Mouse (Mus musculus): ENCODE data around the gene Gm42674. TPM values are rescaled to one million over a fixed set of nuclear protein-coding genes. Genes with fewer than 3 reads are reported as not detected.

The Gm42674 gene
- polyA plus RNA-seq, 1 experiment from 2014 or later: not detected

DNA sequence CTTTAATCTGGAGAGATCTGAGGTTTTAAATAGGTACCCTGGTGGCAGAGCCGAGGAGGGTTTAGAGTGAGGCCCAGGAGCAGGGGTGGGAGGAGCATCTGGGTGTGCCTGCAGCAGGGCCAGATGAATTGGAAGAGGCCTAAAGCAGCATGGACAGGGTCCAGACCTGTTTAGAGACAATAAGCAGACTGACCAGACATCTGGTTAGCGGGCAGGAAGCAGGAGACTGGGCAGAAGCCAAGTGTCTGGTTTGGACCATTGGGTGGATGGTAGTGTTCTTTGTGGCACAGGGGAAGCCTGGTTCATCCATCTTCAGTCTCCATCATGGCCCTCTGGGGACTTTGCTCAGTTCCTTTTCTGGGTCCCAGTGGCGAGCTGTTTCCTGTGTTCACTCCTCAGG, 17.8 kb upstream of the Gm42674 start:
- DNase-seq: no peak
- no peak overlapping the region for H3K4me3 ChIP-seq (replicated peaks)
- no peak overlapping the region for H3K4me2 ChIP-seq
- no peaks in the 10 kb centered on the region for H3K27me3 ChIP-seq
- no peaks in the 10 kb centered on the region for H3K4me1 ChIP-seq (replicated peaks)
- WGBS (ENCODE audit: insufficient replicate concordance): 40% methylated on average over 3 of the region's 3 CpGs
- no peak overlapping the region for H3K27ac ChIP-seq
- H3K36me3 ChIP-seq: no peaks in the 10 kb centered on the region
- ATAC-seq (ENCODE audit: low read depth): no peak
- H3K9me3 ChIP-seq (replicated peaks): no peaks in the 10 kb centered on the region
- no peak overlapping the region for H3K9ac ChIP-seq

DNA sequence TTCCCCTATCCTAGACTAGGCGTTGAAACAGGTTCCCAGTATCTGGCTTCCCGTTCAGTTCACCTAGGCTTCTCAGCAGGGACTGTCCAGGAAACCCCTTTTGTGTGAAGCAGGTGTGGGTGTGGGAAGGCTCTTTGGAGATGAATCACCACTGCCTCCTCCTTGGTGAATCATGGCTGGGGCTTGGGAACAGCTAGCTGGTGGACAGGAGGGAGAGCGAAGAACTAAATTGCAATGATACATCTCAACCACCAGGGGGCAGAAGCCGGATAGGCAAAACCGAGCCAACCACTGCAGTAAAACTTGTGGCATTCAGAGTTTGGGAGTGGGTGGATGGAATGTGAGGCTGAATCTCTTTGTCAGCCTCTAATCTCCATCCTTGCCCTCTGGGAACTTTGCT, 16.1 kb upstream of the Gm42674 start:
- H3K9ac ChIP-seq: no peak overlapping the region
- no peak for ATAC-seq (ENCODE audit: low read depth)
- 30% methylated on average over 5 of the region's 5 CpGs for WGBS (ENCODE audit: insufficient replicate concordance)

GRCm38 (mm10) chr3:90586016-90586643, 15.6 kb upstream of the Gm42674 start:
- no peaks in the 10 kb centered on the region for H3K4me1 ChIP-seq (replicated peaks)
- 67% methylated on average over 15 of the region's 15 CpGs for WGBS (ENCODE audit: insufficient replicate concordance)
- no peak overlapping the region for H3K9ac ChIP-seq
- H3K4me2 ChIP-seq: no peak overlapping the region
- H3K4me3 ChIP-seq (replicated peaks): no peak overlapping the region
- no peaks in the 10 kb centered on the region for H3K27me3 ChIP-seq
- no peak for ATAC-seq (ENCODE audit: low read depth)
- DNase-seq: no peak
- no peaks in the 10 kb centered on the region for H3K36me3 ChIP-seq
- no peak overlapping the region for H3K27ac ChIP-seq
- H3K9me3 ChIP-seq (replicated peaks): no peaks in the 10 kb centered on the region

More for the DNA sequence above, 16.1 kb upstream of the Gm42674 start:
- H3K9me3 ChIP-seq (replicated peaks): no peaks in the 10 kb centered on the region
- no peaks in the 10 kb centered on the region for H3K27me3 ChIP-seq
- DNase-seq: peak; percentile 9
- H3K27ac ChIP-seq: no peak overlapping the region
- H3K36me3 ChIP-seq: no peaks in the 10 kb centered on the region
- no peaks in the 10 kb centered on the region for H3K4me1 ChIP-seq (replicated peaks)
- H3K4me2 ChIP-seq: no peak overlapping the region
- H3K4me3 ChIP-seq (replicated peaks): no peak overlapping the region

GRCm38 (mm10) chr3:90586906-90587305, 14.8 kb upstream of the Gm42674 start:
- H3K4me1 ChIP-seq (replicated peaks): no peaks in the 10 kb centered on the region
- H3K4me3 ChIP-seq (replicated peaks): no peak overlapping the region
- no peaks in the 10 kb centered on the region for H3K36me3 ChIP-seq
- peak; percentile 45 for ATAC-seq (ENCODE audit: low read depth)
- DNase-seq: peak; percentile 14
- 17% methylated on average over 10 of the region's 10 CpGs for WGBS (ENCODE audit: insufficient replicate concordance)
- no peaks in the 10 kb centered on the region for H3K27me3 ChIP-seq
- no peak overlapping the region for H3K9ac ChIP-seq
- H3K4me2 ChIP-seq: no peak overlapping the region
- no peaks in the 10 kb centered on the region for H3K9me3 ChIP-seq (replicated peaks)
- no peak overlapping the region for H3K27ac ChIP-seq

DNA sequence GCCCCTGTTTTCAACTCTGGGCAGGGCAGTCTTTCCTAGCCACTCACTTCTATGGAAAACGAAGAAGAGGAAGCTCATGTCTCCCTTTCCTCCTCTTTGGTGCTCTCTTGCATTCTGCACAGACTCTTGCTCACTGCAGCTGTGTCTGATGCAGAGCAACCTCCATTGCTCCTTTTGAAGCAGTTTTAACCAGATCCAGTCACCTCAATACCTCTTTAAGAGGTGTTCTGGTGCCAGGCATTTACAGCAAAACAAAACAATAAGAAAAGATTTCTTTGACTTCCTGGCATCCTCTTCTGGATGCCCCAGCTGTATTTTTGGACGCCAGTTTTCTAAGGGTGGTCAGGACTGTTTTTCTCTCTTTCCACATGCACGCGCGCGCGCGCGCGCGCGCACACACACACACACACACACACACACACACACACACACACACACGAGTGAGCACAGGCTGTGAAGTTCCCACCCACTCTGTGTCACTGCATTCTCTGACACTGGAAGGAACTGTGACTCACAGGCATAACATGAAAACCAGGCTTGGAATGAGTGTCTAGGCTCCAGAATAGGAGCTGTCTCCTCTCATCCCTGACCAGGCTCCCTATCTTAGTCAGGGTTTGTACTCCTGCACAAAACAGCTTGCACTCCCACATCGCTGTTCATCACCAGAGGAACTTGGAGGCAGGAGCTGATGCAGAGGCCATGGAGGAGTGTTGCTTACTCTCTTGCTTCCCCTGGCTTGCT, 14.2 kb upstream of the Gm42674 start:
- no peak for DNase-seq
- Histone ChIP-seq H3K4me1 (replicated peaks) (no peaks in the 10 kb centered on the region), H3K27ac (no peak overlapping the region), H3K4me3 (replicated peaks) (no peak overlapping the region), H3K36me3 (no peaks in the 10 kb centered on the region), H3K4me2 (no peak overlapping the region), H3K27me3 (no peaks in the 10 kb centered on the region), H3K9me3 (replicated peaks) (no peaks in the 10 kb centered on the region), H3K9ac (no peak overlapping the region)
- no peak for ATAC-seq (ENCODE audit: low read depth)
- 77% methylated on average over 14 of the region's 14 CpGs for WGBS (ENCODE audit: insufficient replicate concordance)

DNA sequence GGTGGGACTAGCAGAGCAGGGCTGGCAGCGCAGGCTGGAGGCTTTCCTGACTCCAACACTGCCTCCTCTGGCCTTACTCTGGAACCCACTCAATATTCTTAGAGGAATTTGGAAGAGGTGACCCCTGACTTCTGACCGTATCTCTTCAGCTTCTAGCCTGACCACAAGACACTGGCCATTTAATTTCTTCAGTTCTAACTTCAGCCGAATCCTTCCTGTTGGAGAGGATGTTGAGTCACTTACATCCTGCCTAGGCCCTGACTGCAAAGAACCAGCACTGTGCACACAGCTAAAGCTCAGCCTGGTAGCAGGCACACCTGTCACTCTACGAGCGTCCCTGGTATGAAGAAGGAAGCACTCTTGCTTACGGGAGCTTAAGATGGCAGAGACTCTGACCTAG, 12.3 kb upstream of the Gm42674 start:
- no peak overlapping the region for H3K9ac ChIP-seq
- no peak for DNase-seq
- H3K4me2 ChIP-seq: no peak overlapping the region
- H3K4me1 ChIP-seq (replicated peaks): no peaks in the 10 kb centered on the region
- no peaks in the 10 kb centered on the region for H3K27me3 ChIP-seq
- no peak overlapping the region for H3K4me3 ChIP-seq (replicated peaks)
- no peak overlapping the region for H3K27ac ChIP-seq
- WGBS (ENCODE audit: insufficient replicate concordance): 36% methylated on average over 6 of the region's 6 CpGs
- ATAC-seq (ENCODE audit: low read depth): no peak
- no peaks in the 10 kb centered on the region for H3K9me3 ChIP-seq (replicated peaks)
- H3K36me3 ChIP-seq: no peaks in the 10 kb centered on the region

GRCm38 (mm10) chr3:90589947-90590346, 11.8 kb upstream of the Gm42674 start, which contains the start of gene S100a2:
Gene S100a2 (plus strand): TSS chr3:90590247.
- Histone ChIP-seq H3K36me3 (no peaks in the 10 kb centered on the region), H3K9ac (no peak within 1 kb of the TSS), H3K27me3 (no peaks in the 10 kb centered on the region), H3K27ac (no peak within 1 kb of the TSS), H3K4me3 (replicated peaks) (no peak within 1 kb of the TSS), H3K4me2 (no peak within 1 kb of the TSS), H3K9me3 (replicated peaks) (no peaks in the 10 kb centered on the region), H3K4me1 (replicated peaks) (no peaks in the 10 kb centered on the region)
- WGBS (ENCODE audit: insufficient replicate concordance): 60% methylated on average over 8 of the region's 8 CpGs
- DNase-seq: no peak
- ATAC-seq (ENCODE audit: low read depth): no peak

- H3K27me3 ChIP-seq: no peaks in the 10 kb centered on the region
- no peak for DNase-seq
Observed at GRCm38 (mm10) chr3:90594466-90594865, 7.2 kb upstream of the Gm42674 start.

GRCm38 (mm10) chr3:90595556-90595955, 6.1 kb upstream of the Gm42674 start:
- H3K36me3 ChIP-seq: no peaks in the 10 kb centered on the region
- DNase-seq (no peak), ATAC-seq (ENCODE audit: low read depth) (no peak)
- H3K27ac ChIP-seq: no peak overlapping the region
- no peaks in the 10 kb centered on the region for H3K9me3 ChIP-seq (replicated peaks)
- H3K4me1 ChIP-seq (replicated peaks): no peaks in the 10 kb centered on the region
- H3K4me2 ChIP-seq: no peak overlapping the region
- no peak overlapping the region for H3K9ac ChIP-seq
- 40% methylated on average over 5 of the region's 5 CpGs for WGBS (ENCODE audit: insufficient replicate concordance)
- no peaks in the 10 kb centered on the region for H3K27me3 ChIP-seq
- no peak overlapping the region for H3K4me3 ChIP-seq (replicated peaks)

More at GRCm38 (mm10) chr3:90594466-90594865, 7.2 kb upstream of the Gm42674 start:
- 64% methylated on average over 1 of the region's 1 CpGs for WGBS (ENCODE audit: insufficient replicate concordance)
- no peaks in the 10 kb centered on the region for H3K36me3 ChIP-seq
- no peak overlapping the region for H3K4me3 ChIP-seq (replicated peaks)
- no peaks in the 10 kb centered on the region for H3K9me3 ChIP-seq (replicated peaks)
- no peak for ATAC-seq (ENCODE audit: low read depth)
- H3K9ac ChIP-seq: no peak overlapping the region
- H3K4me2 ChIP-seq: no peak overlapping the region
- H3K27ac ChIP-seq: no peak overlapping the region
- H3K4me1 ChIP-seq (replicated peaks): no peaks in the 10 kb centered on the region

- H3K27me3 ChIP-seq: no peaks in the 10 kb centered on the region
- 84% methylated on average over 6 of the region's 6 CpGs for WGBS (ENCODE audit: insufficient replicate concordance)
- DNase-seq: no peak
Observed at GRCm38 (mm10) chr3:90596810-90597209, 4.9 kb upstream of the Gm42674 start.

GRCm38 (mm10) chr3:90597736-90598135, 4.0 kb upstream of the Gm42674 start:
- H3K9ac ChIP-seq: no peak overlapping the region

More at GRCm38 (mm10) chr3:90596810-90597209, 4.9 kb upstream of the Gm42674 start:
- ATAC-seq (ENCODE audit: low read depth): no peak
- Histone ChIP-seq H3K4me1 (replicated peaks) (no peaks in the 10 kb centered on the region), H3K27ac (no peak overlapping the region), H3K9ac (no peak overlapping the region), H3K9me3 (replicated peaks) (no peaks in the 10 kb centered on the region), H3K36me3 (no peaks in the 10 kb centered on the region), H3K4me3 (replicated peaks) (no peak overlapping the region), H3K4me2 (no peak overlapping the region)

GRCm38 (mm10) chr3:90598212-90598611, 3.5 kb upstream of the Gm42674 start:
- Histone ChIP-seq H3K27me3 (no peaks in the 10 kb centered on the region), H3K27ac (no peak overlapping the region), H3K36me3 (no peaks in the 10 kb centered on the region), H3K9me3 (replicated peaks) (no peaks in the 10 kb centered on the region), H3K4me2 (no peak overlapping the region), H3K9ac (no peak overlapping the region), H3K4me1 (replicated peaks) (no peaks in the 10 kb centered on the region), H3K4me3 (replicated peaks) (no peak overlapping the region)
- DNase-seq: no peak
- ATAC-seq (ENCODE audit: low read depth): no peak
- 52% methylated on average over 4 of the region's 4 CpGs for WGBS (ENCODE audit: insufficient replicate concordance)

More at GRCm38 (mm10) chr3:90597736-90598135, 4.0 kb upstream of the Gm42674 start:
- 47% methylated on average over 6 of the region's 6 CpGs for WGBS (ENCODE audit: insufficient replicate concordance)
- Histone ChIP-seq H3K27me3 (no peaks in the 10 kb centered on the region), H3K4me2 (no peak overlapping the region), H3K27ac (no peak overlapping the region), H3K4me3 (replicated peaks) (no peak overlapping the region), H3K9me3 (replicated peaks) (no peaks in the 10 kb centered on the region), H3K4me1 (replicated peaks) (no peaks in the 10 kb centered on the region), H3K36me3 (no peaks in the 10 kb centered on the region)
- no peak for ATAC-seq (ENCODE audit: low read depth)
- DNase-seq: no peak
